Mouse (Mus musculus): ENCODE data around the gene Nek7.

DNA sequence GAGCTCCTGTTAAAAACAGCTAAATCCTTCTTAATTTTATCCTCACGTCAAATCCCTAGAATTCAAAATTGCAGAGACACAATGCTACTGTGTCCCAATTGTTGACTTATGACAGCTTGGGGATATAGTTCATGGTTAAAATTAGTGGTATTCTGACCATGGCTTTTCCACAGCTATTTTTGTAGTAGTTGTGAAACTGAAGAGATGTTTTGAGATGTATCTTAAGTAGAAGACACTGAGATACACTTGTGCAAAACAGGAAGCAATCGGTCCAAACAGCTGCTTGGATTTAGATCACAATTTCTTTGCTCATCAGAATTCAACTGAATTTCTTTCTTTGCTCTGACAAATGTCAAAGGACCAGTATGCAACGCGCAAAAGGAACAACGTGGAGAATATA is 2.9 kb upstream of the Nek7 start:
- TF ChIP-seq POLR2A (IDR thresholded peaks at IDR 0.05; ENCODE audit: extremely low read depth, insufficient read depth, low read length) (no peak), CTCF (IDR thresholded peaks at IDR 0.05; ENCODE audit: extremely low read depth, insufficient read depth, low read length) (no peak)

Data from cortical plate, adult 2 months (tissue).